21 mouse cellular contexts compared by ENCODE assay signal in the genomic region with DNA sequence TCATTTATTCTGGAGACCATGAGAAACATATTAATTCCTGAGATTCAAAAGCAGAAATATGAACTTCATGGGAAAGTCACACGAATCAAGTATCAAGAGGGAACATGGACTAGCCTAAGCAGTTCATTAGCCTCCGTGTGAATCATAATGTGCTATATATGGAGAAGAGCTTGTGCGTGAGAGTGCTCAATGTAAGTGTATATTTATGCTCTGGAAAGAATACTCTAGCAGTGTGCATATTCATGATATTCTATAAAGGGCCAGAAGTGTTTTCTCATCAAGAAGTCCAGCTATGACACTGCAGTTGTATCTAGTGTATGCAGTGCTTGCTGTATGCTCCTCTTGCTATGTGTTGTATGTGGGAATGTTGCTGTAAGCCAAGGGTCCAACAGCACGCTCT.
"Had no signal": no experiment of that assay in that cellular context is flagged by ENCODE, and none has a peak within 500 bp of the region (broad histone marks: within the 10 kb centered on the region; RNA-seq: fewer than 3 reads in every experiment).

No protein-coding gene starts in this region.

- DNase-seq: cerebellum, adult 8-10 months; cerebellum, adult 9-10 months; cerebellum, adult 9-11 months; cerebellum, postnatal 10 days; cerebellum, postnatal 14 days; cerebellum, postnatal 25 days; cerebellum, postnatal 36 days; embryo, embryonic 11 days; forebrain, postnatal 0 days; gastrocnemius, adult 2 months; gastrocnemius, postnatal 10 days; gastrocnemius, postnatal 14 days; gastrocnemius, postnatal 25 days; gastrocnemius, postnatal 36 days; heart, adult 11 months; heart, adult 18-20 months; heart, adult 2 months had no signal

- ATAC-seq: forebrain, embryonic 13.5 days; forebrain, embryonic 14.5 days; forebrain, embryonic 15.5 days; forebrain, embryonic 16.5 days; forebrain, postnatal 0 days had no signal
